Mouse (Mus musculus): ENCODE results near the gene Nol8. TPM values are rescaled to one million over a fixed set of nuclear protein-coding genes. Genes with fewer than 3 reads are reported as not detected.

Gene Nol8
- polyA plus RNA-seq (2015; fragmentation: Nextera tagmentation; extraction: Ambion mirVana) = 22.6 and 22.9 TPM in 2 replicates

DNA sequence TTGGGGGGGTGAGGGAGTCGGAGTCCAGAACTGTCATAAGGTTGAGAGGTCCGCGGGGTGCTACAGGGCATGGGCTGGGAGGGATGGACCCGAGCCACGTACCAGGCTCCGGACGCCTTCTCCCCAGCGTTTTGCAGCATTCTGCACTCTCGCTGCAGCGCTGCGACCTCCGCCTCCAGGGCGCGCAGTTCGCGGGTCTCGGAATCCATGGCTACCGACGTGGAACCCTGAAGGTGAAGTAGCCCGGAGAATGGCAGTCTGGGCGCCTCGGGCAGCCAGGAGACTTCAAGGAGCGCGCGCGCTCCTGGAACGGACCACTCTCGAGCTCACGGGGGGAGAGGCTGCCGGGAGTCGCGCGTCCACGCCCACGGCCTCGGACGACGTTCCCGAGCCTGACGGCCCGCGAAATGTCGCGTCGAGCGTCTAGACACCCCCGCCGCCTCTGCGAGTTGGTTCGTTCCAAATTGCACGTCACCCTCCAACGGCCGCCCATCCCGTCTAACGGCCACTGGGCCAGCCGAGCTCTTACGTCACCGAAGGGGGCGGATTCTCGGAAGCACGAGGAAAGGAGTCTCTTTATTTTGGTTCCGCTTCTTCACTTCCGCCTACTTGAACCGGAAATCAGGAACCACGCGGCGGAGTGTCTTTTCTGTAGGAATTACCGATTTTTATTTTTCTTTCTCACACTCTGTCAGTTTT is at the start of gene Nol8, which contains the start of gene Cenpp:
Nol8 (plus strand) TSS at position 598 of the 699 bp plus-strand sequence.
Cenpp (minus strand) TSS at position 305 of the 699 bp plus-strand sequence.
- Histone ChIP-seq H3K4me2 (peak within 1 kb of the TSS; percentile 88), H3K9me3 (no peaks in the 10 kb centered on the region), H3K4me3 (peak within 1 kb of the TSS; percentile 79), H3K27me3 (no peaks in the 10 kb centered on the region), H3K27ac (no peak within 1 kb of the TSS), H3K4me1 (replicated peaks) (peaks cover 16% of the 10 kb centered on the region), H3K36me3 (peaks cover 7% of the 10 kb centered on the region; the same call in 1 of the 2 replicates), H3K9ac (peak within 1 kb of the TSS; percentile 73)
- under 1% methylated on average over 68 of the region's 68 CpGs for WGBS
- peak; percentile 100 for ATAC-seq (ENCODE audit: low FRiP score)

DNA sequence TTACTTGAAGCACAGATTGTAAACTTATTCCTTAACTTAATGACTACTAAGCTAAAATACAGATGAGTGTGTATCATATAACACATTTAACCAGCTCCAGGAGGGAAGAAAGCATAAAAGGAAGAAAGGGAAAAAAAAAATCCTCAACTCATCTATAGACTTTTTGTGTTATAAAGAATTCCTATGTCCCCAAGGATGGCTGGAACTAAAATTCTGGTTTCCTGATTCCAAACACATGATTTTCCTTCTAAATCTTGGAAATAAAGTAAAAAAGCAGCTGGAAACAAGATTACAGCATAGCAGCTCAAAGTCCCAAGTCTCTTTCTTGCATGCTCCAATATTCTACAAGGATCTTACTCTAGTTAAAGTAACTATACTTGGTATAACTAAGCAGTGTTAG is 49.3 kb upstream of the Nol8 start:
- Histone ChIP-seq H3K27ac (no peak overlapping the region), H3K9me3 (no peaks in the 10 kb centered on the region), H3K9ac (no peak overlapping the region), H3K36me3 (no peaks in the 10 kb centered on the region), H3K4me1 (replicated peaks) (no peaks in the 10 kb centered on the region), H3K4me2 (no peak overlapping the region), H3K27me3 (no peaks in the 10 kb centered on the region), H3K4me3 (no peak overlapping the region)
- ATAC-seq (ENCODE audit: low FRiP score) = no peak

DNA sequence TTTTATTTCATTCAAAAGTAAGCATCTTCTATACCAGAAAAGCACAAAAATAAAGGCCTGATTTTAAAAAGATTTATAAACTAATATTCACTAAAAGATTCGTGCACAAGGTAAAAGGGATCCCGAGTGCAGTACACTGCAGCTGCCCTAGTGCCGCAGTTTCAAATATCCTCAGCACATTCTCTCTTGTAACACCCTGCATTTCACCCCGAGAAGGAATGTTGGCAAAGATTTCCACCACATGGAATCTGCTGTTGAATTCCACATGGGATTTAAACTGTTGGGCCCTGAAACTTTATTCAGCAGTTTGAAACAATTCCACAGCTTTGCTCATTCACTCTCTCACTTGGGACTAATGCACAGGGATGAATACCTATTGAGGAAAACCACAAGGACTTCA is 45.2 kb upstream of the Nol8 start, which contains the start of gene Ogn:
Ogn (plus strand) TSS at position 333 of the 400 bp plus-strand sequence.
- no peak within 1 kb of the TSS for H3K27ac ChIP-seq
- H3K4me1 ChIP-seq (replicated peaks) = no peaks in the 10 kb centered on the region
- no peaks in the 10 kb centered on the region for H3K36me3 ChIP-seq
- no peaks in the 10 kb centered on the region for H3K27me3 ChIP-seq
- ATAC-seq (ENCODE audit: low FRiP score) = no peak
- no peaks in the 10 kb centered on the region for H3K9me3 ChIP-seq
- WGBS = 84% methylated on average over 4 of the region's 4 CpGs
- H3K4me2 ChIP-seq = no peak within 1 kb of the TSS
- no peak within 1 kb of the TSS for H3K9ac ChIP-seq
- no peak within 1 kb of the TSS for H3K4me3 ChIP-seq

GRCm38 (mm10) chr13:49608589-49609322 is 44.1 kb upstream of the Nol8 start:
- Histone ChIP-seq H3K4me3 (no peak overlapping the region), H3K27ac (no peak overlapping the region), H3K9ac (no peak overlapping the region), H3K4me2 (no peak overlapping the region), H3K27me3 (no peaks in the 10 kb centered on the region), H3K9me3 (no peaks in the 10 kb centered on the region), H3K4me1 (replicated peaks) (no peaks in the 10 kb centered on the region), H3K36me3 (no peaks in the 10 kb centered on the region)
- ATAC-seq (ENCODE audit: low FRiP score) = no peak
- 86% methylated on average over 4 of the region's 4 CpGs for WGBS

DNA sequence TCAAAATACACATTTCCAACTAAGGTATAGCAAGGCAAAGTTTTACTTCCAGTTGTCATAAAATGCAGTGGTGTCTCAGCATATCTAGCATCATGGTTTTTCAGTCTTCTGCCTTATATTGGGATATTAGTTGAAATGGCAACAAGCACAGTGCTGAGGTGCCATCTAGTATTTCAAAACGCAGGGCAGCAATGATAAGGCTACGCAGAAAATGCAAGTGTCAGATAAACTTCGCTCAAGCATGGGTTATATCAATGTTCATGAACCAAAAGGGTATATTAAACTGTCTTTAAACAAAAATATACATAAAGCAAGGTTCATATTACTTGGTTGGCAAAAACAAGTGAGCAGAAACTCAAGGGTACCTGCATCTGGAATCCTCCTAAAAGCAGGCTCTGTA is 35.9 kb upstream of the Nol8 start:
- H3K36me3 ChIP-seq = no peaks in the 10 kb centered on the region
- no peaks in the 10 kb centered on the region for H3K4me1 ChIP-seq (replicated peaks)
- H3K9me3 ChIP-seq = no peaks in the 10 kb centered on the region
- no peak overlapping the region for H3K4me3 ChIP-seq
- no peaks in the 10 kb centered on the region for H3K27me3 ChIP-seq
- no peak for ATAC-seq (ENCODE audit: low FRiP score)
- WGBS = 93% methylated on average over 3 of the region's 3 CpGs
- no peak overlapping the region for H3K27ac ChIP-seq
- no peak overlapping the region for H3K9ac ChIP-seq
- H3K4me2 ChIP-seq = no peak overlapping the region

GRCm38 (mm10) chr13:49618365-49618764 is 34.5 kb upstream of the Nol8 start:
- no peak overlapping the region for H3K9ac ChIP-seq
- no peak for ATAC-seq (ENCODE audit: low FRiP score)
- no peak overlapping the region for H3K4me2 ChIP-seq
- no peaks in the 10 kb centered on the region for H3K27me3 ChIP-seq
- no peak overlapping the region for H3K27ac ChIP-seq
- no peaks in the 10 kb centered on the region for H3K9me3 ChIP-seq
- H3K36me3 ChIP-seq = no peaks in the 10 kb centered on the region
- no peaks in the 10 kb centered on the region for H3K4me1 ChIP-seq (replicated peaks)
- H3K4me3 ChIP-seq = no peak overlapping the region

DNA sequence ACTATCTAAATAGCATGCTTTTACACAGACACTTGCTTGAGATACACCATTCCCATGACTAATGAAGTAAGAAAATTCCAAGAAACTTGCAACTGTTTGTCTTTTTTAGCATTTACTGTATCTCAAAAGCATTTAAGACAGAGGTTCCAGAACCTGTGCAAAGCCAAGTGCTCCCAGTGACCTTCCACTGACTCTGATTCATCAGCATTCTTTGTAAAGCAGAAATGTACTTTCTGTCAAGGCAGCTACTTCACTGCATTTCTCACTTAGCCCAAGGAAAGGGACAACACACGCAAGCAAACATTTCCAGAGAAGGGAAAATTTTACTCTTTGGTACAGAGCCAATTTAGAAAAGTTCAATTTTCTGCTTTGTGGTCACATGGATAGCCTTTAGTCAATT is 29.7 kb upstream of the Nol8 start:
- no peaks in the 10 kb centered on the region for H3K9me3 ChIP-seq
- H3K9ac ChIP-seq = no peak overlapping the region
- H3K4me3 ChIP-seq = no peak overlapping the region
- no peaks in the 10 kb centered on the region for H3K36me3 ChIP-seq
- H3K27me3 ChIP-seq = no peaks in the 10 kb centered on the region
- 94% methylated on average over 1 of the region's 1 CpGs for WGBS
- no peak overlapping the region for H3K27ac ChIP-seq
- no peak for ATAC-seq (ENCODE audit: low FRiP score)
- H3K4me1 ChIP-seq (replicated peaks) = no peaks in the 10 kb centered on the region
- no peak overlapping the region for H3K4me2 ChIP-seq

- no peak overlapping the region for H3K9ac ChIP-seq
- no peaks in the 10 kb centered on the region for H3K27me3 ChIP-seq
- no peak overlapping the region for H3K4me2 ChIP-seq
- H3K9me3 ChIP-seq = no peaks in the 10 kb centered on the region
- ATAC-seq (ENCODE audit: low FRiP score) = no peak
- no peaks in the 10 kb centered on the region for H3K4me1 ChIP-seq (replicated peaks)
- no peaks in the 10 kb centered on the region for H3K36me3 ChIP-seq
- H3K4me3 ChIP-seq = no peak overlapping the region
- H3K27ac ChIP-seq = no peak overlapping the region
Measured at GRCm38 (mm10) chr13:49628167-49628566, 24.7 kb upstream of the Nol8 start.

DNA sequence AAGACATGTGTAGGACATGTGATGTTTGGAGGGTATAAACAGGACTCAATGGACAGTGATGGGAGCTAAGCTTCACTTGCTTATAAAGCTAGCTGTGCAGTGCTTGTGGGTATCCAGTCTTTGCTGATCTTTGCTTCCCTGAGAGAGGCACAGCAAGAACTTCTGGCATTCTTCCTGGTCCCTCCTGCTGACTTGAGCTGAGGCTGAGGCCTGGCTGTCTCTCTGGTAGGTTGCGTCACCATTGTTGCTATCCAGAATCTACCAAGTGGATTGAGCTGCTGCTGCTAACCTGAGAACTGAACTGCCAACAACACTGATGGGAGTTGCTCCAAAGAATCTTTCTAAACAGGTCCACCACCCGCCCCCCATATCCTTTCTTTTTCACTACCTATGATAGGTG is 23.8 kb upstream of the Nol8 start:
- Histone ChIP-seq H3K4me3 (no peak overlapping the region), H3K9ac (no peak overlapping the region), H3K36me3 (no peaks in the 10 kb centered on the region), H3K9me3 (no peaks in the 10 kb centered on the region), H3K4me2 (no peak overlapping the region), H3K27ac (no peak overlapping the region), H3K27me3 (no peaks in the 10 kb centered on the region), H3K4me1 (replicated peaks) (no peaks in the 10 kb centered on the region)
- WGBS = 86% methylated on average over 2 of the region's 2 CpGs
- ATAC-seq (ENCODE audit: low FRiP score) = no peak

- WGBS = 89% methylated on average over 2 of the region's 2 CpGs
- no peak for ATAC-seq (ENCODE audit: low FRiP score)
- no peak overlapping the region for H3K4me2 ChIP-seq
Measured at GRCm38 (mm10) chr13:49639965-49640364, 12.9 kb upstream of the Nol8 start.

GRCm38 (mm10) chr13:49642650-49643049 is 10.2 kb upstream of the Nol8 start:
- Histone ChIP-seq H3K4me1 (replicated peaks) (no peaks in the 10 kb centered on the region), H3K9me3 (no peaks in the 10 kb centered on the region), H3K9ac (no peak overlapping the region), H3K27me3 (no peaks in the 10 kb centered on the region), H3K36me3 (no peaks in the 10 kb centered on the region), H3K27ac (no peak overlapping the region), H3K4me2 (no peak overlapping the region), H3K4me3 (no peak overlapping the region)
- WGBS = 74% methylated on average over 6 of the region's 6 CpGs
- no peak for ATAC-seq (ENCODE audit: low FRiP score)

More at GRCm38 (mm10) chr13:49639965-49640364, 12.9 kb upstream of the Nol8 start:
- no peaks in the 10 kb centered on the region for H3K9me3 ChIP-seq
- H3K27ac ChIP-seq = no peak overlapping the region
- H3K4me1 ChIP-seq (replicated peaks) = no peaks in the 10 kb centered on the region
- no peak overlapping the region for H3K9ac ChIP-seq
- H3K4me3 ChIP-seq = no peak overlapping the region
- no peaks in the 10 kb centered on the region for H3K27me3 ChIP-seq
- H3K36me3 ChIP-seq = no peaks in the 10 kb centered on the region

- H3K27me3 ChIP-seq = no peaks in the 10 kb centered on the region
- ATAC-seq (ENCODE audit: low FRiP score) = no peak
- H3K9me3 ChIP-seq = no peaks in the 10 kb centered on the region
- no peak overlapping the region for H3K27ac ChIP-seq
- H3K9ac ChIP-seq = no peak overlapping the region
- no peaks in the 10 kb centered on the region for H3K4me1 ChIP-seq (replicated peaks)
- no peak overlapping the region for H3K4me3 ChIP-seq
- no peak overlapping the region for H3K4me2 ChIP-seq
- no peaks in the 10 kb centered on the region for H3K36me3 ChIP-seq
Measured at GRCm38 (mm10) chr13:49643669-49644362, 9.1 kb upstream of the Nol8 start.
